Mouse (Mus musculus) adrenal gland, postnatal 36 days (tissue): ENCODE measurements around the gene Gas6. TPM values are rescaled to one million over a fixed set of nuclear protein-coding genes. Genes with fewer than 3 reads are reported as not detected.

ENCODE experiments used
- DNase-seq, 2 experiments: peaks; one replicate each; pipeline ENCODE4 v3.0.0; 2021; ENCODE audit warnings: mixed read lengths in 1 of 2
- total RNA-seq, 2 experiments: library from RNA; stranded (reverse); gene quantifications; 2 replicates each; pipeline ENCODE4 v1.2.3; 2021

The Gas6 gene
- total RNA-seq, 2 experiments from 2014 or later = 83.7 to 248 TPM

- DNase-seq = peak; percentile 83 to 85
Measured at GRCm38 (mm10) chr8:13461843-13462242, 32.4 kb downstream of the Gas6 start.

GRCm38 (mm10) chr8:13461085-13461765 lies 33.1 kb downstream of the Gas6 start:
- peak; percentile 71 to 81 for DNase-seq

- no peak for DNase-seq
Measured at GRCm38 (mm10) chr8:13459431-13459830, 34.9 kb downstream of the Gas6 start.

- peak; percentile 78 to 84 for DNase-seq
Measured at GRCm38 (mm10) chr8:13455295-13455694, 39.0 kb downstream of the Gas6 start.

GRCm38 (mm10) chr8:13454341-13455113 lies 39.8 kb downstream of the Gas6 start:
- DNase-seq = no peak

GRCm38 (mm10) chr8:13451747-13452277 lies 42.5 kb downstream of the Gas6 start:
- no peak for DNase-seq

GRCm38 (mm10) chr8:13448145-13448544 lies 46.1 kb downstream of the Gas6 start:
- peak; percentile 66 to 77 for DNase-seq

GRCm38 (mm10) chr8:13446456-13446855 lies 47.8 kb downstream of the Gas6 start:
- no peak for DNase-seq

GRCm38 (mm10) chr8:13442152-13442551 lies 52.1 kb downstream of the Gas6 start:
- DNase-seq = no peak

- DNase-seq = no peak
Measured at GRCm38 (mm10) chr8:13437531-13437930, 56.8 kb downstream of the Gas6 start.

- DNase-seq = no peak
Measured at GRCm38 (mm10) chr8:13436052-13436451, 58.2 kb downstream of the Gas6 start.

- no peak for DNase-seq
Measured at GRCm38 (mm10) chr8:13434889-13435288, 59.4 kb downstream of the Gas6 start, which contains the start of gene Tmem255b. TSS of gene Tmem255b (plus strand) at chr8:13435189.

GRCm38 (mm10) chr8:13433130-13433529 lies 61.2 kb downstream of the Gas6 start:
- DNase-seq = no peak

GRCm38 (mm10) chr8:13430866-13431265 lies 63.4 kb downstream of the Gas6 start:
- DNase-seq = no peak

- DNase-seq = no peak
Measured at GRCm38 (mm10) chr8:13430412-13430811, 63.9 kb downstream of the Gas6 start.

- DNase-seq = no peak
Measured at GRCm38 (mm10) chr8:13428156-13428555, 66.1 kb downstream of the Gas6 start.

GRCm38 (mm10) chr8:13427351-13427750 lies 66.9 kb downstream of the Gas6 start:
- DNase-seq = no peak

- peak in 1 of 2 experiments; percentile 21 for DNase-seq
Measured at GRCm38 (mm10) chr8:13420970-13421369, 73.3 kb downstream of the Gas6 start.

GRCm38 (mm10) chr8:13419111-13419639 lies 75.1 kb downstream of the Gas6 start:
- no peak for DNase-seq

- no peak for DNase-seq
Measured at GRCm38 (mm10) chr8:13415879-13416278, 78.4 kb downstream of the Gas6 start.
